Mouse (Mus musculus) lung, adult 18-20 months (tissue): Measurements from ENCODE around the gene Epc2.

Source experiments
- DNase-seq, 2 experiments: peaks; one replicate each; pipeline ENCODE4 v3.0.0; 2022; ENCODE audit warnings: mixed read lengths in 2 of 2

The Epc2 gene

GRCm38 (mm10) chr2:49572111-49572642 is 120.9 kb downstream of the Epc2 start:
- no peak for DNase-seq

- no peak for DNase-seq
These were observed 121.4 kb downstream of the Epc2 start for GRCm38 (mm10) chr2:49572684-49573083.

GRCm38 (mm10) chr2:49573282-49573681 is 122.0 kb downstream of the Epc2 start:
- DNase-seq = no peak

GRCm38 (mm10) chr2:49580585-49580984 is 129.3 kb downstream of the Epc2 start:
- no peak for DNase-seq

- DNase-seq = no peak
These were observed 131.3 kb downstream of the Epc2 start for GRCm38 (mm10) chr2:49582546-49582945.

- DNase-seq = no peak
These were observed 132.0 kb downstream of the Epc2 start for GRCm38 (mm10) chr2:49583311-49583710.

- DNase-seq = no peak
These were observed 139.2 kb downstream of the Epc2 start for GRCm38 (mm10) chr2:49590450-49590849.

- DNase-seq = no peak
These were observed 141.6 kb downstream of the Epc2 start for GRCm38 (mm10) chr2:49592926-49593325.

- DNase-seq = peak; percentile 7 to 24
These were observed 143.6 kb downstream of the Epc2 start for GRCm38 (mm10) chr2:49594886-49595285.

GRCm38 (mm10) chr2:49596318-49596717 is 145.0 kb downstream of the Epc2 start:
- no peak for DNase-seq

- DNase-seq = no peak
These were observed 148.9 kb downstream of the Epc2 start for GRCm38 (mm10) chr2:49600021-49600681.
